Mouse (Mus musculus) right cerebral cortex, adult 2 months (tissue): ENCODE measurements around the gene Cldnd1.
A peak's percentile ranks its signal among the peaks of the same experiment; 100 is the strongest.

Source experiments
- DNase-seq, 2 experiments: peaks; one replicate each; pipeline ENCODE4 v3.0.0; 2021 to 2022; ENCODE audit warnings: low spot score in 2 of 2

Cldnd1 gene

GRCm38 (mm10) chr16:58708601-58709475 lies 18.9 kb upstream of the Cldnd1 start:
- no peak for DNase-seq

- DNase-seq, result no peak
Observed at GRCm38 (mm10) chr16:58709536-58709935, 18.2 kb upstream of the Cldnd1 start.

- no peak for DNase-seq
Observed at GRCm38 (mm10) chr16:58712221-58712620, 15.5 kb upstream of the Cldnd1 start.

GRCm38 (mm10) chr16:58713128-58713527 lies 14.6 kb upstream of the Cldnd1 start:
- DNase-seq, result no peak

GRCm38 (mm10) chr16:58715018-58715417 lies 12.7 kb upstream of the Cldnd1 start:
- no peak for DNase-seq

- DNase-seq, result no peak
Observed at GRCm38 (mm10) chr16:58718666-58719120, 9.0 kb upstream of the Cldnd1 start, which contains the start of gene Gpr15. Gene Gpr15, minus strand, starts transcription at chr16:58719070.

GRCm38 (mm10) chr16:58722292-58722691 lies 5.4 kb upstream of the Cldnd1 start:
- DNase-seq, result no peak

- DNase-seq, result no peak
Observed at GRCm38 (mm10) chr16:58726680-58727476, 832 bp upstream of the Cldnd1 start.

GRCm38 (mm10) chr16:58728176-58728671 lies 514 bp downstream of the Cldnd1 start:
- DNase-seq, result peak; percentile 46 to 48

GRCm38 (mm10) chr16:58738205-58738604 lies 10.5 kb downstream of the Cldnd1 start:
- DNase-seq, result no peak

GRCm38 (mm10) chr16:58738800-58739199 lies 11.1 kb downstream of the Cldnd1 start:
- DNase-seq, result no peak

GRCm38 (mm10) chr16:58740751-58741150 lies 13.0 kb downstream of the Cldnd1 start:
- no peak for DNase-seq

GRCm38 (mm10) chr16:58746715-58747114 lies 19.0 kb downstream of the Cldnd1 start:
- no peak for DNase-seq

GRCm38 (mm10) chr16:58751314-58751713 lies 23.6 kb downstream of the Cldnd1 start:
- DNase-seq, result no peak

- DNase-seq, result no peak
Observed at GRCm38 (mm10) chr16:58756191-58756590, 28.5 kb downstream of the Cldnd1 start.

- DNase-seq, result no peak
Observed at GRCm38 (mm10) chr16:58763076-58763475, 35.4 kb downstream of the Cldnd1 start, which contains the start of gene Olfr172. Gene Olfr172, minus strand, starts transcription at chr16:58763176.
